Mouse (Mus musculus): ENCODE data around the gene Tbx15. TPM values are rescaled to one million over a fixed set of nuclear protein-coding genes. Genes with fewer than 3 reads are reported as not detected.
A peak's percentile ranks its signal among the peaks of the same experiment; 100 is the strongest.

Tbx15 gene
- total RNA-seq (2014; fragmentation: Nextera tagmentation) = not detected in 2 replicates
- total RNA-seq (2017) = not detected in 2 replicates

DNA sequence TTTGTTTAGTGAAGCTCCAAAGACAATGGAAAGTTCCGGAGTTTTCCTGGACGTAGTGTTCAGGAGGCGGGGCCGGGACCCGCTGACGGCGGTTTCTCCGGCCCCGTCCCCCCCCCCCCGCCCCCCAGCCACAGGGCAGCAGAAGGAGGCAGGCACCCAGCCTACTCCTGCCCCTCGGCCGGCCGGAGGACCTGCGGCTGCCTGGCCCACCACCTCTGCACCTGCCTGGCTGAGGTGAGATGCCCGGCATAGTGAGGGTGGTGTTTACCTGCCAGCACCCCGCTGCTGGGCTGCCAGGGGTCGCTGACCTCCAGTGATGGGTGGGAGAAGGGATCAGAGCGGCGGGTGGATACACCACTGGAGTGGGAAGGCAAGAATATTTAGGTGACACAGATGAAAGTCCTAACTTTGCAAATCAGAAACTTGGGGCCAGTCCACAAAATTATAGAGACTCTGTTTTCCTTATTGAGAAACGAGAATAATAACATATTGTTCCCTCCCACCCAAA is at the start of gene Tbx15:
Tbx15 (plus strand) TSS at position 169 of the 508 bp plus-strand sequence.
- no peak for ATAC-seq (replicated peaks; ENCODE audit: poor library complexity, severe bottlenecking)

DNA sequence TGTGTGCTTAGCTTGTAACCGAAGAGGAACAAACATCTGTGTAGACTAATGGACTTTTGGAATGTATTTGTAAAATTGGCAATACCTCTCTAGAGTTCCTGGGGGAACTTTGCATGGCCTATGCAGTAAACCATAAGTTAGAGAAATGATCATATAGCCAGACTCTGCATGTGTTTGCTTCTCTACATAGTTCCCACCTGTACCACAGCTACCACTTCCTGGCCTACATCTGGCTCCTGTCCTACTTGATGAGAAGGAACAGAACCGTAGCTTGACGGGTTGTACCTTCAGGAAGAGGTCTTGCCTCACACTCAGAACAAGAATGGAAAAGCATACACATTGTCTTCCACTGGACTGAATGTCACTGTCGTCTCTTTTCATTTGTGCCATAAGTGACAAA is 46.6 kb upstream of the Tbx15 start:
- ATAC-seq (replicated peaks; ENCODE audit: poor library complexity, severe bottlenecking) = no peak

DNA sequence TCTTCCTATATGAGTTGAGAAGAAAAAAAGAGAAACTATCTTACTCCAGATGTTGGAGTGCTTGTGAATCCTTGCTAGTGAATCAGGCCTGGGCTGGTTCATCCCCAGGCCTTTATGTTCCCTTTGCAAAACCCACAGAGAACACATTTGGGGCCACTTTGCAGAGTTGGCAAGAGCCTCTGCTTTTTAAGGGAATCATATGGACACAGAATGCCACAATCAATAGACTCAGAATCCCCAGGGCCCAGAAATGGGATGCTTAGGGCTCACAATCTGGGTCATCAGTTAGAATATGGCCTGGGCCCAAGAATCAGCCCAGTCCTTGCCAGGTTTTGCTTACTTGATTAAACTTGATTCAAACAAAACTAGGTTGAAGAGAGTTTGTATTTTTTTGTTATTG is 36.9 kb upstream of the Tbx15 start:
- ATAC-seq (replicated peaks; ENCODE audit: poor library complexity, severe bottlenecking) = no peak

DNA sequence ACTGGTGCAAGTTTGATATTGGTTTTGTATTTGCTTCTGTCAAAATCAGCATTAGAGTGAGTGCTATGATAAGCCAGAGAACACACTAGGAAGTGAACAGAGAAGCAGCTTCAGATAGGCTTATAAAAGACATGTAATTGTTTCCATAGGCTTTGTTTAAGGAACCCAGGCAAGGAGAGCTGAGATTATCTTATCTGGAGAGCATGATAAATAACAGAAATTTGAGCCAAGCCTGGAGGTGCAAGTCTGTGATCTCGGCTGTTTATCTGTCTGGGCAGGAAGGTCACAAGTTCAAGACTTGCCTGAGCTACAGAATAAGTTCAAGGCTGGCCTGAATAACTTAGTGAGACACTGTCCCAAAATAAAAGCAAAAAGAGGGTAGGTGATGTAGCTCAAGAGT is 31.8 kb upstream of the Tbx15 start:
- no peak for ATAC-seq (replicated peaks; ENCODE audit: poor library complexity, severe bottlenecking)

DNA sequence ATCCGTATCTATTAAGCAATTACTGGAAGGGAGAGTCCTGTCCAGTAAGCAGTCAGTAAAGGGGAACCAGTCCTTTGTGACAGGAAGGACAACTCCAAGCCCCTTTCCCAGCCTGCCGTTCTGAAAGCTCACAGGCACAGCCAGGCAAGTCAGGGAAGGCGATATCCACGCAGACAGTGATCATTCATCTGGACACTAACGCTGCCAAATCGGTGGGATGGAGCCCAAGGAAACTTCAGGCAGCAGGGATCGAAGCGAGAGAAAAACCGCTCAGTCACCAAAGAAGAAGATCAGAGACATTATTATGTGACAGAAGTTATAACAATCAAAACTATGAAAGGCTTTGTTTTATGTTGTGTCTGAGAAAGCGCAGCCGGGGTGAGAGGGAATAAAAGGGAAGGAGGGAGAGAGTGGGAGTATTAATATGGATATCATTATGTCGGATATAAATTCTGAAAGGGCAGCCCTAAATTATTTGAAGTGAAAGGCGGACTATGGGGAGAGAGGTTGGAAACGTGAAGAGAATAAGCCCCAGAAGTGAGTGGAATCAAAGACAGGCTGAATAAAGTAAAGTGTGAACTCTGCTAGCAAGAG is 29.0 kb upstream of the Tbx15 start:
- peak; percentile 37; the same call in 1 of the 2 replicates for ATAC-seq (replicated peaks; ENCODE audit: poor library complexity, severe bottlenecking)

DNA sequence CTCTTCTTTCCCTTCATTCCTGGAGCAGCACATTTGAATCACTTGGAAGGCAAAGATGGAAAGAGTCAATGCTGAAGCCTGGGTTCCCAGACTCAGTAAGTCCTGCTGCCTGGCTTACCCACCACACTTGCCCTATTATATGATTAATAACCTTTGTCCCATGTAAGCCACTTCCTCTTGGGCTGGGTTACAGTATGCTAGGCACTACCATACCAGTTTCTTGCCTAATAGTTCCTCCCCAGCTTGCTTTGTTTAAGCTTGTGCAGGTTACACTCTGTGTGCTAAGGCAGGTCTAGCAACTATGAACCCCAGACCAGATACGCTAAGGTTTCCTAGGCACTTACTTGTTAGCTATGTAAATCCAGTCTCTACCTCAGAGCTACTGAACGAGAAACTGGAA is 12.4 kb upstream of the Tbx15 start:
- ATAC-seq (replicated peaks; ENCODE audit: poor library complexity, severe bottlenecking) = peak; percentile 27; the same call in 1 of the 2 replicates

DNA sequence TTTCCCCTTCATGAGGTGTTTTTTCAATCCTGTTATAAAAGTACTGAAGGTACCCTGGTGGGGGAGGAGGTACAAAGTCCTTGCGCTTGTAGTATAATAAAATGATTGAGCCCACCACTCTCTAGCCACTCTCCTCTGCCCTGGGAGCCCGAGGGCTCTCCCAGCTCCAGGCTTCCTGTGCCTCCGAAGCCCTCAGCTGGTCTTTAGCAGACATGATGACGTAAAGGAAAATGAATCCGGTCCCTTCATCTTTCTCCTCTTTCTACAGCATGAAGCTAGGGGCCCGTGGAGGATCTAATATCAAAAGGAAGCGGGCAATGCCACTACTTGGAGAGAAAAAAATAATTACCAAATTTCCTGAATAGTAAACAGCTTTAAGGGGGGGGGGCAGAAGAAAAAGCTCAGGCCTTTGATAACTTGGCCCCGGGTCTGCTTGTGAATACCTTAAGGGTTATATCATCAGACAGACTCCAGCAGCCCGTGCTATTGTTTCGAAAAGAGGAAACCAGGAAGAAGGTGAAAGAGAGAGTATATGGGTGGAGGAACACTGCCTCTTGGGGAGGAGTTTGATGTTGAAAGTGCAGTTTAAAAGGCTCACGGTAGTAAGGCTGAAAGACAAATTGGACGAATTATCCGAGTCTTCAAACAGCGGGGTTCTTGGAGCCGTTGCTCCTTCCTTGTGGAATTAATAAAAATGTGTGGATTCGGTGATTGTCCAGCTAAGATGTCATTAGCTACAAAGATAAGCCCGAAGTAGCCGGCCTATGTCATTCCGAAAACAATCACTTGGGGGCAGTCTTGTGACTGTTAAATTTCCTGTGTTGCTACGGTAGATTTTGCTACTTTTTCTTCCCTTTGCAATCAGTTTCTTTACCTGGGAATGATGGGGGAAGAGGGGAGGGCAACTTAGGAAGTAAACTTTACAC is 6.5 kb upstream of the Tbx15 start:
- peak; percentile 71 for ATAC-seq (replicated peaks; ENCODE audit: poor library complexity, severe bottlenecking)

DNA sequence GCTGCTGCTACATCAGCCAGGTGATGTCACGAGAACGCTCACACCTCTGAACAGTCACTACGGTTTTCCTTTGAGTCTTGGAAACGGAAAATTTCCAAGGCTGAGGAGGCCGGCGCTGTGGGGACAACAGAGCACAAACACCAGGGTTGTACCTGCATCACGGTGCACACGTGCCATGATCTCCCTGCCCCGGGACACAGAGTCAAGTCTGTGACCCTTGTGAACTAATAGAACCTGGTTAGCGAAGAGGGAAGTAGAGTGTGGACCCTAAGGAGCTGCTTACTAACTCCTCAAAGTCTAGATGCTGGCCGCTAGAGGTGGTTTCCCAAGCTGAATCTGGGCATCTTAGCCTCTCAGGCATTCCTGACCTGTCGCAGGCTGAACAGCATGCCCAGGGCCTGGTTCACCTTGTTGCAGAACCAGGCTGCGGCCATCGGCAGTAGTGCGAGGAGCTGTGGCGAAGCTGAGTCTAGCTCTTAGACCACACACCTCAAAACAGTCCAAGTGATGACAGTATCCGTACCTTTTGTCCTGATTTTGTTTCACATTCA is 5.8 kb upstream of the Tbx15 start:
- ATAC-seq (replicated peaks; ENCODE audit: poor library complexity, severe bottlenecking) = peak; percentile 34

DNA sequence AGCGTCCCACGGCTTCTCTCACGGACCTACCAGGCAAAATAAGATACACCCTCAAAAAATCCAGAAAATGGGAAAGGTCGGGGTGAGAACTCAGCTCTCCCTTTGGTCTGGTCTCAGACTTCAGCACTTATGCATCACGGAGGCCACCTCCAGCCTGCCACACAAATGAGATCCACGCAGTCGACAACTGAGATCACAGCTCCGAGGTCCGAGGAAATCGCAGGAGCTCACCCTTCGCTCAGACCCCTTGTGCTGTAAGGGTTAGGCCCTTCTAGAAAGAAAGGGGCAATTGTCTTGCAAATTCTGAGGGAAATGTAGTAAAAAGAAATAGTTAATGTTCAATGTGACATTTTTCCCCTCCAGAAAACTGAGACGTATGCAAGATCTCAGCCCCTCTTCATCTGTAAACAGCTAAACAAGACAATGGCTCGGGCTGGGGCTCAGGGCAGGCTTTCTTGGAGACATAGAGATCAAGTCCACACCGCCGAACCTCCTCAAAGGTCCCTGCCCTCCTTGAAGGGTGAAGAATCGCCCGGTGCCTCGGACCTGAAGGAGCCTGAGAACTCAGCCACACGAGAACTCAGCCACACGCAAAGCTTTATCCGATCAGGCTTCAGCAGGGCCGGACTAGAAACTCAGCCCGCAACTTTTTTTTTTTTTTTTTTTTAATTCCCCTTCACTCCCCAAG is 4.9 kb upstream of the Tbx15 start:
- 0 out of 2 replicates have a peak, but pooled peaks have one; percentile 4 for ATAC-seq (replicated peaks; ENCODE audit: poor library complexity, severe bottlenecking)

DNA sequence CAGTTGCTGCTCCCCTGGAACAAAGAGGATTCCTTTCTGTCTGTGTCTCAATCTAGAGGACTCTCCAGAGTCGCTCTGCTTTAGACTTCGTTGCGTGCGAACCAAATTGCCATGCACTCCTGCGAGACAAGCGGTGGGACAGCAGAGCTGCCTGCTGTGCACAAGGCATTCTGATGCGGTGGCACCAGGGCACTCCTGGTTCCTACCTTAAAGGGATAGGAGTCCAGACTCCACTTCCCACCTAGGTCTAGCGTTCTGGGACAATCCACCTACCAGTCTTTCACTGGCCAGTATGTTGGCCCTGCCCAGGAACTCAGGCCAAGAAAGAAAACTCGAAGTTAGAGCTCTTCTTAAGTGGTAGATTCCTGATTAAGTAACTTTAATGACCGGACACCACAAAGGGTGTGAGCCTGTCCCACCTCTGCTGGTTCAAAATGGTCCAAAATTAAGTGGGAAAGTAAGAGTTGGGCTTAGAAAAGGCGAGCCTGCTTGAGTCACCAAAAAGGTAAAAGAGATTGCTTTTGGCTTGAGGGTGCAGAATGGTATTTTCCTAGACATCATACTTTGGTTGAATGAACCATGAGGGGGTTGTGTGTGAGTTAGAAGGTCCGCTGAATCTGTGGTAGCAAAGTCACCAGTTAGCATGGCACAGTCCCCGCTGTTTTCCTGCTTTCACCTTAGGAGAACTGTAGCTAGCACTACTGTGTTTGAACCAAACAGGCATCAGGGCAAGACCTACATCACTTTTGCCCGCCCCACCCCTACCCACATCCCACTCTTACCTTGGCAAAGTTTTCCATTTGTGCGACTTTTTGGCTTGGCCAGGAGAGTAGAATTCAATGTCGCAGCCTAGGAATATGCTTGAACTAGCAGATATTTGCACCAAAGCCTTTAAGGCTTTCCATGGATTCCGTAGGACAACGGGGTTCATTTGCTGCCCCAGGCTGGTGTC is 4.1 kb upstream of the Tbx15 start:
- no peak for ATAC-seq (replicated peaks; ENCODE audit: poor library complexity, severe bottlenecking)

DNA sequence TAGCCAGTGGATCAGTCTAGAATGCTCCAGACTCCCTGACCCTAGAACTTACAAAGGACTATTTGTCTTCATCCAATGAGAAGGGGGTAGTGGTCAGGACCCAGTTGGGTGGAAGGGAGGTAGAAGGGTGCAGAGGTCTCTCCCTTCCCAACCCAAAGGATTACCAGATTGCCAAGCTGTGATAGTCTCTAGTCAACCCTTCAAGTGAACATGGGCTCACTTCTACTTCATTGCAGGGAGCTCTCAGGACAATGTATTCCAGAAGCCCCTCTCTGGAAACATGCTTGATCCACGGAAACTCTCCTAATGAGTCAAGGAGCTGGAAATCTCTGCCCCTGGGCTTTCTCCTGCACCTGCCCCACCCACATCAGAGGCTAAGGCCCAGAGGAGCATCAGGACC is 1.5 kb upstream of the Tbx15 start:
- no peak for ATAC-seq (replicated peaks; ENCODE audit: poor library complexity, severe bottlenecking)

DNA sequence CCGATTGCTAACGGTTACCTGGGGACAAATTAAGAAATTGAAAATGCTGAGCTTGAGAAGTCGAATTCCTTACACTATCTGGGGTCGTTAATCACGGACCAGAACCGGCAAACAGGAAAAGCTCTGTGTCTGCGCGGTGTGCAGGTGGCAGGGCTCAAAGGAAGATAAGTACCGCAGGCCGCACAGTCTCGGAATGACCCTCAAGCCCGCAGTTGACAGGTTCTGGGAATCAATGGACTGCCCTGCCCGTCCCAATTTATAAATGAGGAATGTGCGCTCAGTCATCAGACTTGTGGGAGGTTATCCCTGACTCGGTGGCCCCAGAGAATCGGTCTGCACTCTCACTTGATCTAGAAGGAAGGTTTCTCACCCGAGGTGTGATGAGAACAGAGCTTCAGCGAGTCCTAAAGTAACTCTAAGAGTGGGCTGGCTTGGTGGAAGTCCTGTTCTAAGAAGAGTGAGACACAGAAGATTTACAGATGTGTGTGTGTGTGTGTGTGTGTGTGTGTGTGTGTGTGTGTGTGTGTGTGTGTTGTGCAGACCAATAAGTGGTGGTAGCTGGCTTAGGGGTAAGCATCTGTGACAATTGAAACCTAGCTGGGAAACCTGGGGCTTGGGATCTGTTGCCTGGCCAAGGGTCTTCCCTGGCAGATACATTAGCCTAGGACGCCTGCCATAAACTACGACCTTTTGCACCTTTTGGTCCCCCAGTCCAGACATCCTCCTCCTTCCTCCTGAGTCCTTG is 708 bp upstream of the Tbx15 start:
- no peak for ATAC-seq (replicated peaks; ENCODE audit: poor library complexity, severe bottlenecking)

DNA sequence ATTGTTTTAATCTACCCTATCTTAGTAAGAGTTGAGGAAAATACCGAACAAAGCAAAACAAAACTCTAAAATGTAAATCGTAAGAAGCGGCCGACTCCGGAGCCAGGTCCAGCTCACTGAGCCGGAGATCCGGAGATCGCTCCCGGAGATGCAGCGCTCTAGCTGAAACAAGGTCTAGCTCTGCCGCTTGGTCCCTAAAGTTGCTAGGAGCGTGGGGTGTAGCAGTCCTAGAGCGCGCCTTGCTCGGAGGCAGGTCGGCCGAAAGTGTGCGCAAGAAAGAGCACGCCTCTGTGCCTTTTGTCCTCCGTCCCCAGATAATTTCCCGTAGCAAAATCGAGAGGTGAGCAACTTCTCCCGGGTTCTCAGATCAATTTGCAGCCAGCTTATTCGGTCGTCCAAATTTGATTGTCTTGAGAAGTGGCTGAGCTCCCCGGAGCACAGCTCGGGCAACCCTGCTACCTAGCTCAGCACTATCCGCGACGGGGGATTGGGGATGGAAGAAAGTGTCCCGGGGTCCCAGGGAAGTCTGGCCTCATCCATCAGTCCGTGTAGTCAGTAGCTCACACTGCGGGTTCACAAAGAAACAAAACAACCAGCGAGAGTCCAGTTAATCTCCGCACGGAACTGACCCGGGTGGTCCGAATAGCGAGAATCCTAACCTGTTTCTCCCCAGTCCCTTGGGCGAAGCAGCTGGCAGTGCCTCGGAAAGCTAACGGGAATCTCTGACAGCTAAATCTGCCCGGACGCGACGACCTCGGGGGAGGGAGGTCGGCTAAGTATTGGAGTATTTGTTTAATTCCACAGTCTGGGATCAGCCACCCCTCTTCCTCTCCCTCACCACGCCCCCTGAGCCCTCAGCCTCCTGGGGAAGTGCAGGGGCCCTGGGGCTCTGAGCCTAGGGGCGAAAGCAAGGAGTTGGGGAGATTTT is 894 bp downstream of the Tbx15 start:
- ATAC-seq (replicated peaks; ENCODE audit: poor library complexity, severe bottlenecking) = peak; percentile 13; the same call in 1 of the 2 replicates

DNA sequence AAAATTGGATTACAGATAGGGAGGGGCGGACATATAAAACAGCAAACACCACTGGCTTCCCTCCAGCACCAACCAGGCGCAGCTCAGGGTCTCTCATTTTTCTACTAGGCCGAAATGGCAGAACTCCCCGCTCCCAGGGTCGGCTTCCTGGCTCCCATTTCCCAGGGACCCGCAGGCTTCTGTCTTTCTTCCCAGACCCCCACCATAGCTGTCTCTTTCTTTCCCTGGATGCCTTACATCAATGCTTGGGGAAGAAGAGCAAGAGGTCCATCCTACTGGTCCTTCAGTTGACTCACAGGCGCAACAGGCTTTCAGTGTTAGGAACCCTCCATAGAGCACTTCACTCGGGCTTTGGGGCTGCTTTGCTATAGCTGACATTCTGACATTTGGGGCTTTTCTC is 2.3 kb downstream of the Tbx15 start:
- ATAC-seq (replicated peaks; ENCODE audit: poor library complexity, severe bottlenecking) = no peak

DNA sequence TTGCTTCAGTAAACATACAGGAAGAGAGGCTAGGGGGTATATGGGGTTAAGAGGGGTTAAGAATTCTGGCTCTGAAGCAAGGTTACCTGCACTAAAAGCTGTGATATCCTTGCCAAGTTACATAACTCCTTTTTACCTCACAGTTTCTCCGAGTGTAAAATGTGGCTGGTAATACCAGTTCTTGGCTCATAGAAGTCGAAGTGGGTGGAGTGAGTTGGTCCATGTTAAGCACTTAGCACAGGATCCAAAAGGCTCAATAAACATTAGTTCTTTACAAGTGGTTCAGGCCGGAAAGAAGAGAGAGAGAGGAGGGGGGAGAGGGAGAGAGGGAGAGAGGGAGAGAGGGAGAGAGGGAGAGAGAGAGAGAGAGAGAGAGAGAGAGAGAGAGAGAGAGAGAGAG is 5.2 kb downstream of the Tbx15 start:
- no peak for ATAC-seq (replicated peaks; ENCODE audit: poor library complexity, severe bottlenecking)

DNA sequence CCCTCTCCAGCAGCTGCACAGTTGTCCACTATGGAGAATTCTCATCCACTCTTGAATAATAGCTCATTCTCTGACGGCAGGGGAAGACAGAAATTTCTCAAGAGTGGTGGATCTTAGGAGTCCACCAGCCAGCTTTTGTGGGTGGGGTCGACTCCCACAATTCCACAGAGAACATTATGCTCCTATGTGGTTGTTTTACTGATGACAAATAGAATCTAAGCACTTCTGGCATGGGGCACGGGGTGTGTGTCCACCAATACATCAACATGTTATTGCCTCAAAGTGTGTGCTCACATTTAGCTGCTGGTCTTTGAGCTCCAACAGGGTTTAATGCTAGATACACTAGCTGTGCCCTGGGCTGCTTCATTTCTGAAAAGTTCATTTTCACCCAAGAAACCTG is 6.4 kb downstream of the Tbx15 start:
- no peak for ATAC-seq (replicated peaks; ENCODE audit: poor library complexity, severe bottlenecking)

DNA sequence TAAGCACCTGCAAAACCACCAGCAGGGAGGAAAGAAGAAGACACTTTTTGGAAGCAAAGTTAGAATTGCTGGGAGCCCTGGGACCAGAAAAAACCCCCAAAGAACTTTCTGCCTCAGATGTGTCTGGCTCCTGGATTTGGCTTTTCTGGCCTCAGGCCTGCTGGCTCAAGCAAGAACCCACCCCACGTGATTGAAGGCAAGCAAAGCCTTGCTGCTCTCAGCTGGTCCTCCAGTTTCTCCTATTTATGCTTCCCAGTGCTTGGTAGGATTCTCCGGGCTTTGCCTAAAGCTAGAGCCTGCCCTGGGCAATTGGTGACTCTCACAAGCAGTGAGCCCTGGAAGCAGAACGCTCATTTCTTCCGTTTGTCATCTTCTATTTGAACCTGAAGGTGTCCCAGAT is 7.4 kb downstream of the Tbx15 start:
- ATAC-seq (replicated peaks; ENCODE audit: poor library complexity, severe bottlenecking) = no peak
